Mouse (Mus musculus): ENCODE data around the gene Dhx37. TPM values are rescaled to one million over a fixed set of nuclear protein-coding genes. Genes with fewer than 3 reads are reported as not detected.
A peak's percentile ranks its signal among the peaks of the same experiment; 100 is the strongest.
"Not testable (repeated sequence)": the region's sequence is repeated elsewhere in the genome, so short reads cannot be mapped to it uniquely, and the experiment has no call there.

Dhx37 gene
- total RNA-seq, 4 experiments from 2014 or later = 19.1 to 22.1 (median 19.9) TPM

DNA sequence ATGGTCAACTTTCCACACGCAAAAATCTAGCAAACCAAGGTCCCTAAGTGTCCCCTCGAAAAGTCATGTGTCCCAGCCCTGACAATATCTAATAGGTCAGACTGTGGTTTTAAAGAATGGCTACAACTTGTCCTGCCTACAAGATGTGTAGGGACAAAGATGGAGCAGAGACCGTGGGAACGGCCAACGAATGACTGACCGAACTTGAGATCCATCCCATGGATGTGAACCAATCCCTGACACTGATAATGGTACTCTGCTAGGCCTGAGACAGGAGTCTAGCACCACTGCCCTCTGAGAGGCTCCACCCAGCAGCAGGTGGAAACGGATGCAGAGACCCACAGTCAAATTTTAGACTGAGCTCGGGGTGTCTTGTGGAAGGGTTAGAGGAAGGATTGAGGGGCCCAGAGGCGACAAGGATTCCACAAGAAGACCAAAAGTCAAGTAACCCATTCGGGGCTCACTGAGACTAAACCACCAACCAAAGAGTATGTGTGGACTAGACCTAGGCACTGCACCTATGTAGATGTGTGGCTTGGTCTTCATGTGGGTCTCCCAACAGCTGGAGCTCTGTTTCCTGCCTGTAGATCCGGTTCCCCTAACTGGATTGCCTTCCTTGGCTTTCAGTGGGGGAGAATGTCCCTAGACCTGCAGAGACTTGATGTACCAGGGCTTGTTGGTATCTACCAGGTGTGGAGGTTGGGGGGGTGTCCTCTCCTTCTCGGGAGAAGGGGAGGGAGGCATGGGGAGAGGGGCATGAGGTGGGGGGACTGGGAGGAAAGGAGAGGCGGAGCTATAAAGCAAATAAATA, 26.7 kb downstream of the Dhx37 start:
- no peak for DNase-seq

DNA sequence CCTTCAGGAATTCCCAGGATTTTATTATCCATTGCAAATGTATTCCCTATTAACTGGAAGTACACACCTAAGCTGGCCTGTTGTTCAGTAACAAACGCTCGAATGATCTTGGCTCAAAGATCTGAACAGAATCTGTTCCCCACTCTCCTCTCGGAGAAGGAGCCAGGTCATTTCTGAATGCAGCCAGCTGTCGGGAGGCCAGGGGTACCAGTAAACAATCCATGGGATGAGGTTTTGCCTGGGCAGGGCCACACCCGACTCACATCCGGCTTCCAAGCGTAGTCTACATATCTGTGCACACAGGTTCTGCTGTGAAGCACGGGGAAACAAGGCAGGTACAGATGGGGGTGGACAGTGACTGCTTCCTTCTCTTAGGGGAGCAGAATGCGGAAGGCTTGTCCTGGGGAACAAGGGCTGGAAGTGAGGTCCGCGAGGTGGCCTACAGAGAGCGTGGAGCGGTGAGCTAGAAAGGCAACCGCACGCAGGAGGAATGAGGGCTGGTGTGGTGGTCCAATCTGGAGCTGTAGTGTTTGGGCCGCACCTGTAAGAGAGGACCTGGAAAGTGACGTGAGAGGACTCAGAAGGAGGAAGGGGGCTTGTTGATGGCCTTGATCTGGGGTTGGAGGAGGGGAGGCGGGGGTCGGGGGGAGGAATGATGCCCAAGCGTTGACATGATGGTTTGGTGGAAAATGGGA, 27.5 kb downstream of the Dhx37 start:
- DNase-seq = peak; percentile 63

DNA sequence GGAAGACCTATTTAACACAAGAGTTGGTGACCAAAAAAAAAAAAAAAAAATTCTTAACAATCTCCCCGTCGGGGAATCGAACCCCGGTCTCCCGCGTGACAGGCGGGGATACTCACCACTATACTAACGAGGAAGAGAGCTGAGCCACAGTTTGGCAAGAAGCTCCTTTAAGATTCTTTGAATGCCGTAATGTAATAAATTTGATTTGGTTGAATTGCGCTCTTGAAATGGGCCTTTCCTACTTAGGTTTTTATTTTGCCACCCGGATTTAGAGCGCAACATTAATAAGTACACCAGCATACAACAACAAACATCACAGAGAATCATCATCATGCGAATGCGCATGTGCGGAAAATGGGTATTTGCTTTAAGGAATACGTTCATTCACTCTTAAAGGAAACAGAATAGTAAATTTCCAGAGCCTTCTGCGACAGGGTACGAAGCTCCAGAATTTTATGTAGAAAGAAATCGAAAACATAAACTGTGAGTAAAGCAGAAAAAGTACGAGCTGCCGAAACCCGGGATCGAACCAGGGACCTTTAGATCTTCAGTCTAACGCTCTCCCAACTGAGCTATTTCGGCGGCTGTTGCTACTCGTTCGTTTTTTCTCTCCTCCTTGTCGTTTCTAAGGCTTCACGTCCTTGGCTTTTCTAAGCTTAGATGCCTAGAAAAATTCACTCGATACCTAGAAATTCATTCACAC, 28.2 kb downstream of the Dhx37 start:
- DNase-seq = peak; percentile 78

DNA sequence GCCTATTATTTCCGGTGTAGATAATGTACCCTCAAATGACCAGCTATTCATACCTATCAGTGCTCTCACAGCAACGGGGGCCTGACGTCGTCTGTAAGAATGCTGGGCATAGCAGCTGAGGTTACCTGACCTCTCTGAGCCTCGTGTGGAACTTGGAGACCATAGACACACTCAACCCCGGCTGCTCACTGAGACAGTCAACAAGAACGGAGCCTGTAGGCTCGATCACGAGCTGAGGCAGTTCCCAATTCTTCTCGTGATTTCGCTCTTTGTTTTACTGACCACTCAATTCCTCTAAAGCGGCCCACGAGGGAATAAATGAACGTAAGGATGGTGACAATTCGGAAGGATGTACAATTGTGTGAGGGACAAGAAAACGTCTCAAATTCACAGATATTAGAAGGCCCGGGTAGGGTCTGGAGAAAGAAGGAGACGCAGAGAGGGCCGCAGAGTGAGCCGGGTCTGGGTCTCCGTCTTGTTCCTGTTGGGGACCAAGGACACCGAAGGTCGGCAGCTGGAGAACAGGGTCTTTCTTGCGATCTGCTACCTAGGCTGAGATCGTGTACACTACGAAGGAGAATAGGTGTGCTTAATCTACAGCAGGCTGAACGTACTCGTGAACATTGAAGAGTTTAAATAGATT, 28.9 kb downstream of the Dhx37 start:
- peak; percentile 55 for DNase-seq

DNA sequence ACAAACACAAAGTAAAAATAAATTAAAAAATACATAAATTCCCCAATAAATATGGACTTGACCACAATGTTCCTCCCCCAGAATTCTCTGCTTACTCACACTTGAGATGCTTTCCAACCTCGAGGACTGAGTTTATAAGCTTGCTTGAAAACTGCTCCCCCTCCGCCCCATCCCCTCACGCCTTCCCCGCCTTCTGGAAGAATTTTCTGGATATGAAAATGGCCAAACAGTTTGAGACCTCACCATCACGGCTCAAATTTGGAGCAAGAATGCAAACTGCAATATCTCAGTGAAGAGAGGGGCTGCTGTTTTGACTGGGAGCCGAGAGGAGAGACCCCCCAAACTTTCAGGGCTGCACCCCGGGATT, 29.4 kb downstream of the Dhx37 start:
- DNase-seq = no peak

GRCm38 (mm10) chr5:125403481-125404465, 30.1 kb downstream of the Dhx37 start:
- DNase-seq = peak; percentile 62

- DNase-seq = no peak
Measured at GRCm38 (mm10) chr5:125402991-125403390, 30.9 kb downstream of the Dhx37 start.

- DNase-seq = no peak
Measured at GRCm38 (mm10) chr5:125402476-125402875, 31.4 kb downstream of the Dhx37 start.

DNA sequence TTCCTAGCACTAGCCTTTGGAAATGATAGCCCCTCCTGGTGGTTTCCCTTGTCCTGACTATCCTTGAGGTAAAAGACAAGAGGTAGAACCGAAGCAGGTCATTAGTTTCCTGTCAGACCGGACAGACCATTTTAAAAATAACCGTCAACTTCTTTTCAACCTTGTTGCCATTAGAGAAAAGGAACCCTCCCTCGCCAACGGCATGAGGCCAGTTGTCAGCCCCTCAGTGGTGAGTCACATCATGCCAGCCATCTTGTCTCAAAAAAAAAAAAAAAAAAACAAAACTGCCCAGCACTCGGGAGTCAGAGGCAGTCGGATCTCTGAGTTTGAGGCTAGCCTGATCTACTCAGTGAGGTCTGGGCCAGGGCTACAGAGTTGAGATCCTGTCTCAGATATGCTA, 33.0 kb downstream of the Dhx37 start:
- no peak for DNase-seq

GRCm38 (mm10) chr5:125395008-125395407, 38.9 kb downstream of the Dhx37 start:
- DNase-seq = no peak

DNA sequence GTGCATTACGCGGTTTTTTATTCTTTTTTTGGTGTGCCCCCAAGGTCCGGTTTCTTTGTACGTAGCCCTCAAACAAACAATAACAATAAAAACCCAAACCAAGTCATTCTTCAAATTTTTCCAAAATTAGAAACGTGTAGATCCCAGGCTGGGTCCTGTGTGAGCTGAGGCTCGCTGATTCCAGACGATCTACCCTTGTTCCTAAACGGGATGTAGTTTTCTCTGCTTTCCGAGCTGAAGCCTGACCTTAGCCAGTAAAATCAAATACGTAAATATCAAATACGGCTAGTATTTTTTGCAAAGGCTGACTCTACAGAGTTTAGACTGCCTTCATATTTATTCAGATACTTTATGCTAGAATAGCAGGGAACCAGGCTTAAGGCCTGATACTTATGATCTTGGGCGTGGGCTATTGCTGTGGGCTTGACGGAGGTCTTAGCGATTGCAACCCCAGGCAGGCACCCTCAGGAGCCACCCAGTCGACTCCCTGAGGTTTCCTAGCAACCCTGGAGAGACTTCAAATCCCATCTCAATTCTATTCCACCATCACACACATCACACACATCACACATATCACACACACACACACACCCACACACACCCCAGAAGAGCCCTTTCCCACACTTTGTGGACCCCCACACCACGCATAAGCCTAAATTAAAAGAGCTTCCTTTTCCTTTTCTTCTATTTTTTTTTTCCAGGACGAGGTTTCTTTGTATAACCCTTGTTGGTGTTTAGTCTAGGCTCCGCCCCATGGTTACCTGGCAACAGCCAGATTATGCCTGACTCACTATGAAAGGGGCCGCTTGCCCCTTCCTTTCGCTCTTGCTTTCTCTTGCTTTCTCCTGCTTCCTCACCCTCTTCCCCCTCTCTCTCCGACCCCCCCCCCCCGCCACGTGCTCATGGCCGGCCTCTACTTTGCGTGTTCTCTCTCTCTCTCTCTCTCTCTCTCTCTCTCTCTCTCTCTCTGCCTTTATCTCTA, 40.0 kb downstream of the Dhx37 start:
- DNase-seq = peak; percentile 77

- DNase-seq = peak; percentile 97
Measured at GRCm38 (mm10) chr5:125392977-125393621, 40.8 kb downstream of the Dhx37 start.

DNA sequence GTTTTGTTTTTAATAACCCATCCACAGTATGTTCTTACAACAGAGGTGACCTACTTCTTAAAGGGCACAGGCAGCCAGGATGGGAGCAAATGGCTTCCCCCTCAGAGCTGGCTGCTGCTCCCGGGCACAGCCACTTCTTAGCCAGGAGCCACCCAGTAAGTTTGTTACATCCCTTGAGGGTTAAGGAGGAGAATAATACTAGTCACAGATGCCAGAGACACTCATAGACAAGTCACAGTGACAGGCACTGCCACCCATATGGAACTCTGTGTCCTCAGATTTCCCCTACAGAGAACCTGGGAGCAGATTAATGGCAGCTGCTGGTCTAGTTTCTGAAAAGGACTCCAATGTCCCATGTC, 41.3 kb downstream of the Dhx37 start:
- no peak for DNase-seq

DNA sequence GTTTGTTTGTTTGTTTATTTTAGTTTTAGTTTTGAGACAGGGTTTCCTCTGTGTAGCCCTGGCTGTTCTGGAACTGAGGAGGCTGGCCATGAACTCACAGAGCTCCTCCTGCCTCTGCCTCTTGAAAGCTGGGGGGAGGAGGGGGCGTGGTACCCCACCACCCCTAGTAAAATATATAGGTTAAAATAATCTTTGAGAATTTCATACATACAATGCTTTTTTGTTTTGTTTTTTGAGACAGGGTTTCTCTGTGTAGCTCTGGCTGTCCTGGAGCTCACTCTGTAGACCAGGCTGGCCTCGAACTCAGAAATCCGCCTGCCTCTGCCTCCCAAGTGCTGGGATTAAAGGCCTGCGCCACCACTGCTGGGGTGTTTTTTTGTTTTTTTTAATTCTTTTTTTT, 41.7 kb downstream of the Dhx37 start:
- not testable (repeated sequence) for DNase-seq

- DNase-seq = peak; percentile 85
Measured at GRCm38 (mm10) chr5:125391609-125392008, 42.3 kb downstream of the Dhx37 start.

- no peak for DNase-seq
Measured at GRCm38 (mm10) chr5:125390906-125391477, 42.9 kb downstream of the Dhx37 start.

DNA sequence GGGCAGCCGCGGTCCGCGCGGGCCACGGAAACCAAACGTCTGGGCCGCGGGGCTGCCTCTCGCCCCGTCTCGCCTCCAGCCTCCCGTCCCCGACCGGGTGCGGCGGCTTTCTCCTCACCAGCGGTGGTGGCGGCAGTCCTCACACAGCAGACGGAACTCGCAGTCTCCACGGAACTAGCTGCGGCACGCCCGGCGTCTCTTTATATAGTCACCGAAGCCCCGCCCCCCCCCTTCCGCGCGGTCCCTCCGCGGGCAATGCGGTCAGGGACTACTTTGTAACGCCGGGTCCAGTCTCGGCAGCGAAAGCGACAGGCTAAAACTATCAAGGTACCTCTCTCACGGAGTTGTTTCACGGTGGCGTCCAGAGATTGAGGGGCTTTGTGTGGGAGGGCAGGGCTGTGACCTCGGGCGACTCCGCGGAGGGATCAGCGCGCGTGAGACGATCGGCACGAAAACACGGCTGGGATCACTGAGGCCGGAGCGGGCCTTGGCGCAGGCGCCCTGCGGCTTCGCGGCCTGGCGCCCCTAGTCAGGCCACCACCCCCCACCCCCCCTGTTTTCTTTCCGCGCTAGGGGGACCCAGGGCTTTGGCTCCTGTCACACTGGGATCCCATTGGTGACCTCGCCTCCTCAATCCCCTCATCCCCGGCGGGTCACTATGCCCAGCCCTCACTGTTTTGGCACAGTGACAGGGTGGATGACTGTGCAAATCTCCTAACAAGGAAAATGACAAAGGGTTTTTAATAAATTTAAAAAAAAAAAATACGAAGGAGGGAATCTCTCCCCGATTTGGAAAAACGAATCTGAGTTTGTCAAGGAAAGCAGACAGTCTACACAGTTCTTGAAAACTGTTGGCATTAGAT, 44.1 kb downstream of the Dhx37 start, which contains the start of gene Ubc:
Gene Ubc (minus strand): TSS at position 624 of the 863 bp plus-strand sequence.
- DNase-seq = peak; percentile 95

DNA sequence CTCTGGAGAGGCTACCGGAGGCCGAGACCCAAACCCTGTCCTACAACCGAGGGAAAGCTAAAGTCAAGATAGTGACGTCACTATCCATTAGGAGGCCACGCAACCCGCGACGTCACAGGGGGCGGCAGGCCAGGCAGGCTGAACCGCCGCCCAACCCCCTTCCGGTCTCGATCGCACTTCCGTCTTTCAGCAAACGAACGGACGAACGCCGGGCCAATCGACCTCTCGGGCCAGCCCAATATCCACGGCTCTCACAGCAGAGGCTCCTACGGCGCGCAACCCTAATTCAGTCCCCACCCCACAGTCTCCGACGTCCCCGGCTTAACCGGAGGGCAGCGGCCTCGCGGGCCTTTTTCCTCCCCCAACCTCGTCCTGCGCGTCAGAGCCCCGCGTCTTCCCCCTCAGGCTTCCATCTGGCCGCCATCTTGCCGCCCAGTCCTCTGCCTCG, 44.8 kb downstream of the Dhx37 start, which contains the start of gene Gm10382:
Gene Gm10382 (plus strand): TSS at position 192 of the 448 bp plus-strand sequence.
- DNase-seq = peak; percentile 86

Data from adrenal gland, adult 8-10 months (tissue).